Comparison of ENCODE assay signal across 12 mouse cellular contexts in genomic region chr13:55450511-55450980, GRCm38 (mm10). TPM values are rescaled to one million over a fixed set of nuclear protein-coding genes. Genes with fewer than 3 reads are reported as not detected.
DNase-seq lines count a peak whose midpoint lies in the region; ATAC-seq and TF ChIP-seq lines count a peak whose summit lies in the region.
"Had no signal": no experiment of that assay in that cellular context is flagged by ENCODE, and none has a peak within 500 bp of the region (broad histone marks: within the 10 kb centered on the region; RNA-seq: fewer than 3 reads in every experiment).

No protein-coding gene starts in this region.

- ATAC-seq in hindbrain, embryonic 16.5 days, result 0 out of 2 replicates have a peak, but pooled peaks have one; percentile 22
- ATAC-seq in hindbrain, embryonic 13.5 days (ENCODE audit: low FRiP score), result no peak
- ATAC-seq in midbrain, embryonic 14.5 days (ENCODE audit: low FRiP score, low TSS enrichment), result no peak

- H3ac ChIP-seq in C2C12 (ENCODE audit: control insufficient read depth, insufficient read length, low read depth), result no peak overlapping the region

- no peak overlapping the region for H3K27ac ChIP-seq in hindbrain, embryonic 16.5 days (ENCODE audit: low read depth, low read length)
- H3K27ac ChIP-seq in hindbrain, embryonic 13.5 days, result no peak overlapping the region
- no peak overlapping the region for H3K27ac ChIP-seq in midbrain, embryonic 14.5 days (replicated peaks; ENCODE audit: low read depth, low read length)
- H3K27ac ChIP-seq: macrophage had no signal

- WGBS in hindbrain, embryonic 16.5 days, result 84% methylated on average over 11 of the region's 11 CpGs
- 93% methylated on average over 11 of the region's 11 CpGs for WGBS in hindbrain, embryonic 13.5 days
- 93% methylated on average over 11 of the region's 11 CpGs for WGBS in midbrain, embryonic 14.5 days

- no peaks in the 10 kb centered on the region for H3K27me3 ChIP-seq in hindbrain, embryonic 16.5 days (replicated peaks; ENCODE audit: control insufficient read depth, insufficient read depth, low read length)
- no peaks in the 10 kb centered on the region for H3K27me3 ChIP-seq in hindbrain, embryonic 13.5 days
- H3K27me3 ChIP-seq in C2C12 (ENCODE audit: control insufficient read depth, insufficient read depth, insufficient read length), result no peaks in the 10 kb centered on the region
- H3K27me3 ChIP-seq in midbrain, embryonic 14.5 days (ENCODE audit: control insufficient read depth, insufficient read depth, low read length), result no peaks in the 10 kb centered on the region

- H3K4me2 ChIP-seq in hindbrain, embryonic 16.5 days (ENCODE audit: low read length), result no peak overlapping the region
- no peak overlapping the region for H3K4me2 ChIP-seq in hindbrain, embryonic 13.5 days
- H3K4me2 ChIP-seq in midbrain, embryonic 14.5 days (ENCODE audit: low read length), result no peak overlapping the region

- no peak overlapping the region for H3K4me3 ChIP-seq in hindbrain, embryonic 16.5 days (ENCODE audit: low read length)
- H3K4me3 ChIP-seq in hindbrain, embryonic 13.5 days, result no peak overlapping the region
- H3K4me3 ChIP-seq in C2C12 (ENCODE audit: insufficient read depth, poor library complexity, severe bottlenecking), result no peak overlapping the region
- H3K4me3 ChIP-seq in midbrain, embryonic 14.5 days (replicated peaks; ENCODE audit: low read depth, low read length), result no peak overlapping the region

- no peaks in the 10 kb centered on the region for H3K9me3 ChIP-seq in hindbrain, embryonic 16.5 days (ENCODE audit: control insufficient read depth, low read length)
- no peaks in the 10 kb centered on the region for H3K9me3 ChIP-seq in hindbrain, embryonic 13.5 days
- no peaks in the 10 kb centered on the region for H3K9me3 ChIP-seq in midbrain, embryonic 14.5 days (ENCODE audit: control insufficient read depth, low read length)
- H3K9me3 ChIP-seq: G1E had no signal

- H3K9ac ChIP-seq in hindbrain, embryonic 16.5 days (ENCODE audit: low read depth, low read length), result no peak overlapping the region
- H3K9ac ChIP-seq in hindbrain, embryonic 13.5 days, result no peak overlapping the region
- no peak overlapping the region for H3K9ac ChIP-seq in midbrain, embryonic 14.5 days (replicated peaks; ENCODE audit: low read length)

- DNase-seq in brain, adult 2 months (ENCODE audit: low read depth, low spot score), result peak; percentile 74
- peak; percentile 62 to 78 for DNase-seq in layer of hippocampus, postnatal 10 days (ENCODE audit: low spot score in 2 of 2)
- no peak for DNase-seq in urinary bladder, adult 2 months (ENCODE audit: low spot score)
- no peak for DNase-seq in retina, postnatal 1 day
- DNase-seq in midbrain, embryonic 14.5 days, result no peak
- DNase-seq: kidney, postnatal 14 days had no signal

- H3K4me1 ChIP-seq in hindbrain, embryonic 16.5 days (ENCODE audit: control insufficient read depth, insufficient read depth, low read depth, low read length), result peaks cover 16% of the 10 kb centered on the region
- H3K4me1 ChIP-seq in hindbrain, embryonic 13.5 days (replicated peaks), result peaks cover 30% of the 10 kb centered on the region
- peaks cover 13% of the 10 kb centered on the region for H3K4me1 ChIP-seq in midbrain, embryonic 14.5 days (ENCODE audit: control insufficient read depth, insufficient read depth, low read length)

- H3K79me3 ChIP-seq in C2C12 (ENCODE audit: low read depth), result peaks cover 38% of the 10 kb centered on the region

- TF ChIP-seq CTCF in C2C12 (IDR thresholded peaks at IDR 0.05; ENCODE audit: control insufficient read depth, insufficient read depth, insufficient read length), result no peak

- H3K79me2 ChIP-seq in C2C12 (ENCODE audit: control insufficient read depth, insufficient read depth), result peaks cover 54% of the 10 kb centered on the region

- H3K36me3 ChIP-seq in hindbrain, embryonic 16.5 days (ENCODE audit: control insufficient read depth, insufficient read depth, low read length), result peaks cover 29% of the 10 kb centered on the region
- peaks cover 64% of the 10 kb centered on the region for H3K36me3 ChIP-seq in hindbrain, embryonic 13.5 days
- peaks cover 46% of the 10 kb centered on the region for H3K36me3 ChIP-seq in C2C12 (ENCODE audit: control insufficient read depth, insufficient read depth)
- H3K36me3 ChIP-seq in midbrain, embryonic 14.5 days (ENCODE audit: control insufficient read depth, insufficient read depth, low read length), result peaks cover 63% of the 10 kb centered on the region

TF ChIP-seq in C2C12, 6 proteins besides CTCF, POLR2A, EP300 and RAD21:
- no peak for TF ChIP-seq USF1 (IDR thresholded peaks at IDR 0.05; ENCODE audit: low read depth)
- no peak for TF ChIP-seq CEBPB (IDR thresholded peaks at IDR 0.05; ENCODE audit: low read depth)
- peak; percentile 60 for TF ChIP-seq MYOD1 (IDR thresholded peaks at IDR 0.05; ENCODE audit: control insufficient read depth, insufficient read length, low read depth)
- peak; percentile 76 for TF ChIP-seq MAX (IDR thresholded peaks at IDR 0.05)

RNA-seq across cellular contexts. Expression of gene Grk6, which starts 5.7 kb away (rescaled TPM):
- 15.8 and 25.0 TPM in 2 replicates for polyA plus RNA-seq in hindbrain, embryonic 16.5 days (2015; fragmentation: Nextera tagmentation; extraction: Ambion mirVana)
- polyA plus RNA-seq in hindbrain, embryonic 13.5 days (2015; fragmentation: Nextera tagmentation; extraction: Ambion mirVana), result 27.7 and 31.3 TPM in 2 replicates
- 81.9 TPM for polyA plus RNA-seq in C2C12 (2012; fragmentation: generic; extraction: Trizol)
- total RNA-seq in layer of hippocampus, postnatal 10 days (2021), result 10 to 100 TPM; 76.4 to 79.2 TPM
- polyA plus RNA-seq in urinary bladder, adult 2 months (2012; rRNA removed), result 37.4 and 42.4 TPM in 2 replicates
- 41.8 and 44.0 TPM in 2 replicates for polyA plus RNA-seq in midbrain, embryonic 14.5 days (2014; fragmentation: Nextera tagmentation; extraction: Ambion mirVana)

RNA-seq across cellular contexts. Expression of gene Prr7, which starts 13.5 kb away (rescaled TPM):
- polyA plus RNA-seq in hindbrain, embryonic 16.5 days (2015; fragmentation: Nextera tagmentation; extraction: Ambion mirVana), result 4.4 and 4.9 TPM in 2 replicates
- 2.6 and 3.2 TPM in 2 replicates for polyA plus RNA-seq in hindbrain, embryonic 13.5 days (2015; fragmentation: Nextera tagmentation; extraction: Ambion mirVana)
- 10.8 TPM for polyA plus RNA-seq in C2C12 (2012; fragmentation: generic; extraction: Trizol)
- total RNA-seq in layer of hippocampus, postnatal 10 days (2021), result 100 to 1,000 TPM in 1 of 2 experiments, 10 to 100 TPM in 1; 98.1 to 112 TPM
- polyA plus RNA-seq in urinary bladder, adult 2 months (2012; rRNA removed), result 3.5 and 3.8 TPM in 2 replicates
- 7.0 and 34.3 TPM in 2 replicates for polyA plus RNA-seq in midbrain, embryonic 14.5 days (2014; fragmentation: Nextera tagmentation; extraction: Ambion mirVana)
- polyA plus RNA-seq: macrophage had no signal

RNA-seq across cellular contexts. Expression of gene F12, which starts 24.0 kb away (rescaled TPM):
- polyA plus RNA-seq in hindbrain, embryonic 16.5 days (2015; fragmentation: Nextera tagmentation; extraction: Ambion mirVana), result 0.14 and 0.38 TPM in 2 replicates
- not detected in 2 replicates for polyA plus RNA-seq in hindbrain, embryonic 13.5 days (2015; fragmentation: Nextera tagmentation; extraction: Ambion mirVana)
- polyA plus RNA-seq in C2C12 (2012; fragmentation: generic; extraction: Trizol), result not detected
- 1 to 10 TPM in 1 of 2 experiments, under 1 TPM in 1; 0.37 to 1.2 TPM for total RNA-seq in layer of hippocampus, postnatal 10 days (2021)
- polyA plus RNA-seq in urinary bladder, adult 2 months (2012; rRNA removed), result 0.06 and 0.07 TPM in 2 replicates
- polyA plus RNA-seq in midbrain, embryonic 14.5 days (2014; fragmentation: Nextera tagmentation; extraction: Ambion mirVana), result not detected in 2 replicates
- polyA plus RNA-seq: G1E, macrophage had no signal

RNA-seq across cellular contexts. Expression of gene Pfn3, which starts 35.5 kb away (rescaled TPM):
- polyA plus RNA-seq in hindbrain, embryonic 16.5 days (2015; fragmentation: Nextera tagmentation; extraction: Ambion mirVana), result 1.1 and 1.4 TPM in 2 replicates
- 0.80 TPM in 1 of 2 replicates, not detected in the other for polyA plus RNA-seq in hindbrain, embryonic 13.5 days (2015; fragmentation: Nextera tagmentation; extraction: Ambion mirVana)
- not detected for polyA plus RNA-seq in C2C12 (2012; fragmentation: generic; extraction: Trizol)
- under 1 TPM in 1 of 2 experiments, not detected in 1; 0.75 TPM for total RNA-seq in layer of hippocampus, postnatal 10 days (2021)
- polyA plus RNA-seq in urinary bladder, adult 2 months (2012; rRNA removed), result not detected in 2 replicates
- 0.59 TPM in 1 of 2 replicates, not detected in the other for polyA plus RNA-seq in midbrain, embryonic 14.5 days (2014; fragmentation: Nextera tagmentation; extraction: Ambion mirVana)
- total RNA-seq: G1E had no signal
- polyA plus RNA-seq: G1E; macrophage; stomach, embryonic 16.5 days had no signal

RNA-seq across cellular contexts. Expression of gene Dbn1, which starts 37.4 kb away (rescaled TPM):
- 482 and 556 TPM in 2 replicates for polyA plus RNA-seq in hindbrain, embryonic 16.5 days (2015; fragmentation: Nextera tagmentation; extraction: Ambion mirVana)
- polyA plus RNA-seq in hindbrain, embryonic 13.5 days (2015; fragmentation: Nextera tagmentation; extraction: Ambion mirVana), result 615 and 625 TPM in 2 replicates
- polyA plus RNA-seq in C2C12 (2012; fragmentation: generic; extraction: Trizol), result 87.7 TPM
- 100 to 1,000 TPM; 392 to 399 TPM for total RNA-seq in layer of hippocampus, postnatal 10 days (2021)
- 43.0 and 45.3 TPM in 2 replicates for polyA plus RNA-seq in urinary bladder, adult 2 months (2012; rRNA removed)
- polyA plus RNA-seq in midbrain, embryonic 14.5 days (2014; fragmentation: Nextera tagmentation; extraction: Ambion mirVana), result 509 and 557 TPM in 2 replicates
- polyA plus RNA-seq: macrophage had no signal

Comparison
In these comparisons a context has a peak if more than half of its experiments do, and no peak if none do; other contexts are left out.
1. DNase-seq: peak in brain, adult 2 months (single experiment) and layer of hippocampus, postnatal 10 days (2 of 2); none in urinary bladder, adult 2 months (single experiment), retina, postnatal 1 day (single experiment) and midbrain, embryonic 14.5 days (single experiment).